Mouse (Mus musculus) embryonic facial prominence, embryonic 10.5 days (tissue): ENCODE results near the gene Naa38. TPM values are rescaled to one million over a fixed set of nuclear protein-coding genes. Genes with fewer than 3 reads are reported as not detected.

Source experiments
- DNase-seq: peaks from one replicate; pipeline ENCODE4 v3.0.0-alpha.2; 2017; ENCODE audit warnings: low spot score
- H3K27ac ChIP-seq: fragments of 300-500 bp; sonication (generic); replicated peaks from 2 replicates; pipeline ENCODE4 v1.5.1; 2016; ENCODE audit warnings: mild to moderate bottlenecking
- H3K27me3 ChIP-seq: fragments of 300-500 bp; sonication (generic); replicated peaks from 2 replicates; pipeline ENCODE4 v1.6.1; 2016; ENCODE audit warnings: low read depth, mild to moderate bottlenecking; ENCODE audit not compliant: poor library complexity, severe bottlenecking
- H3K36me3 ChIP-seq: fragments of 300-500 bp; sonication (generic); replicated peaks from 2 replicates; pipeline ENCODE4 v1.6.1; 2016; ENCODE audit warnings: mild to moderate bottlenecking, moderate library complexity
- H3K4me1 ChIP-seq: fragments of 300-500 bp; sonication (generic); 2 replicates; pipeline ENCODE4 v1.6.1; 2016
- H3K4me3 ChIP-seq: fragments of 300-500 bp; sonication (generic); 2 replicates; pipeline ENCODE4 v1.5.1; 2016; ENCODE audit warnings: mild to moderate bottlenecking, moderate library complexity
- H3K9me3 ChIP-seq: fragments of 300-500 bp; sonication (generic); 2 replicates; pipeline ENCODE4 v1.6.1; 2016; ENCODE audit warnings: mild to moderate bottlenecking
- WGBS: fragments of 180-500 bp; shearing (Covaris S2); methylation state at CpG from one replicate; pipeline ENCODE4 v1.1.7; 2016; 5-methylcytosine and 5-hydroxymethylcytosine counted together
- polyA plus RNA-seq: library from polyadenylated mRNA; unstranded; fragments of >200 nt; fragmentation: Nextera tagmentation; extraction: Ambion mirVana; gene quantifications from 2 replicates; pipeline ENCODE4 v1.2.1, GENCODE M21; 2016

Gene Naa38
- polyA plus RNA-seq, 1 experiment from 2014 or later = 137 TPM

DNA sequence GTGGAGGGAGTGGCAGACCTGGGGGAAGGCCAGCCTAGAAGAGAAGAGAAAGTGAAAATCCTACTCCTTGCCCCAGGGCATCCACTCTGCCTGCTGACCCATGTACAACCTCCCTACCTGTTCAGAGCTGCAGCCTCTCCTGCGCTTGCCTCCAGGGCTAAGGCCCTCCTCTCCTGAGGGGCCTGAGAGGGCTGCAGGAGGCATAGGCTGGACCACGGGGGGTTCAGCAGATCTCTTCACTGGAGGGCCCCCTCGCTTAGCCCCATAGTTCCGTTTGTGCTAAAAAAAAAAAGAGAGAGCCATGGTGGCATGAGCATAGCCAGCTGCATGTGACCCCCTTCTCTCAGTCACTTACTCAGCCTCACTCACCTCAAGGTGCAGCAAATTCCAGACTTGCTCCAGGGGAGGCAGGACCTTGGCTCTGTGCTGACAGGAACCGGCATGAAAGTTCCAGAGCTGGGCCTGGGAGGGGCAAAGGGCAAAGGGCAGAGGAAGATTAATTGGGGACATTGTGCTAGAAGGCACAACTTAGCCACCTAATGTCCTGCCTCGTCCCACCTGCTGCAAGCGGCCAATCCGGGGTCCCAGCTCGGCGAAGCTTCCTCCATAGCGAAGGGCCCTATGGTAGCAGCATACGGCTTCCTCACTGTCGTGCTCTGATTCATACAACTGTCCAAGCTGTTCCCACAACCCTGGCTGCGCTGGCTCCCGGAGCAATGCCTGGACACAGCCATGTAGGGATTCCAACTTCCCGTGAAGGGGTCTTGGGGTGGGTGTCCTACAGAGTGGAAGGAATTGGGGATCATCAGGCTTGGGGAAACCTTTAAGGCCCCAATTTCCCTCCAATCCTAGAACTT, 11.8 kb downstream of the Naa38 start:
- H3K4me1 ChIP-seq = peaks cover 45% of the 10 kb centered on the region
- no peaks in the 10 kb centered on the region for H3K27me3 ChIP-seq
- H3K9me3 ChIP-seq = no peaks in the 10 kb centered on the region
- H3K36me3 ChIP-seq = peaks cover 68% of the 10 kb centered on the region
- WGBS = 89% methylated on average over 16 of the region's 16 CpGs
- H3K4me3 ChIP-seq = peak overlapping the region; percentile 93
- DNase-seq = peak; percentile 4
- H3K27ac ChIP-seq = no peak overlapping the region

DNA sequence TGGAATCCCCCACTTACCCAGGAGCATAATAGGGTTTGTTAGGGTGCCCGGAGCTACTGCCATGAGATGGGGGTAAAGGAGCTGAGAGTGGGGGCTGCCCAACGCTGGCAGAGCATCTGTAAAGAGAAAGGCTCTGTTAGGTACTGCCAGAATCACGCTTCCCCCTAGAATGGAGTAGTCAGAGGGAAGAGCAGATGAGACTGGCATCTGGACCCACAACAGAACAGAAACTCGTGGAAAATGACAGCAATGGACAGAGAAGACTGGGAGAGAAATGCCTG, 12.4 kb downstream of the Naa38 start:
- Histone ChIP-seq H3K4me1 (peaks cover 50% of the 10 kb centered on the region), H3K27ac (no peak overlapping the region), H3K9me3 (no peaks in the 10 kb centered on the region), H3K4me3 (peak overlapping the region; percentile 93), H3K27me3 (no peaks in the 10 kb centered on the region), H3K36me3 (peaks cover 68% of the 10 kb centered on the region)
- 89% methylated on average over 4 of the region's 4 CpGs for WGBS
- DNase-seq = no peak

DNA sequence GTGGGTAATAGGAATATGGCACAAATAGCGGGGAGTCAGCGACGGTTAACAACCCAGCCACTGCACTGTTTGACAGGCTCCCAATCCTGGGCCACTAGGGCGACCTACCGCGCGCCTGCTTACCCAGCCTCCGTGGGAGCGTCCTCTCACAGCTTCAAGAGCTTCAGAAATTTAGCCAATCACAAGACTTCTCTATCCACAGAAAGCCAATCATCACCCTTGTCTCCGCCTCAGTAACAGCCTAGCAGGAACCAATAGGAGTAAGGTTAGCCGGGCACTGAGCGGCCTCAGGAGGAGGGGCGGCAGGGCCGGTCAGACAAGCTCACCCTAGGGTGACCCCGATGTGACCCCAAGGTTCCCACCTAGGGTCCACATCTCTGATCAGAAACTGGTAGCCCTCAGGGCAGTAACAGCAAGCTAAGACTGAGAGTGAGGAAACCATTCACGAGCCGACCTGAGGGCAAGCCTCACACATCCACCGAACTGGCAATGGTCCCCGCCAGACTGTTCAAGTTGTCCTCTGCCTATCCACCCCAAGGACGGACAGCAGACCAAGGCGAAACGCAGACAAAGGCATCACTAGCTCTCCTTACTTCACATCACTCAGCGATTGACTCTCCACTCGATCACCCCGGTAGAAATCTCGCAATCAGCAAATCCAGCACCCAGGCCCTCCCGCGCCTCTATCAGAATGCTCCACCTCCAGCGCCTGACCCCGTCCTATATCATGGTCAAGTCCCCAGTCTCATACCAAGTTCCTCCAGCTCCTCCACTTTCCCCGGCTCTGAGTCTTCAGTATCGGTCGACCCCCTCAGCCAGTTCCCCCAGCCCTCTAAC, 13.5 kb downstream of the Naa38 start:
- H3K9me3 ChIP-seq = no peaks in the 10 kb centered on the region
- peak overlapping the region; percentile 90 for H3K27ac ChIP-seq
- peak overlapping the region; percentile 93 for H3K4me3 ChIP-seq
- WGBS = under 1% methylated on average over 33 of the region's 33 CpGs
- peaks cover 61% of the 10 kb centered on the region for H3K4me1 ChIP-seq
- H3K27me3 ChIP-seq = no peaks in the 10 kb centered on the region
- peaks cover 68% of the 10 kb centered on the region for H3K36me3 ChIP-seq
- peak; percentile 86 for DNase-seq

DNA sequence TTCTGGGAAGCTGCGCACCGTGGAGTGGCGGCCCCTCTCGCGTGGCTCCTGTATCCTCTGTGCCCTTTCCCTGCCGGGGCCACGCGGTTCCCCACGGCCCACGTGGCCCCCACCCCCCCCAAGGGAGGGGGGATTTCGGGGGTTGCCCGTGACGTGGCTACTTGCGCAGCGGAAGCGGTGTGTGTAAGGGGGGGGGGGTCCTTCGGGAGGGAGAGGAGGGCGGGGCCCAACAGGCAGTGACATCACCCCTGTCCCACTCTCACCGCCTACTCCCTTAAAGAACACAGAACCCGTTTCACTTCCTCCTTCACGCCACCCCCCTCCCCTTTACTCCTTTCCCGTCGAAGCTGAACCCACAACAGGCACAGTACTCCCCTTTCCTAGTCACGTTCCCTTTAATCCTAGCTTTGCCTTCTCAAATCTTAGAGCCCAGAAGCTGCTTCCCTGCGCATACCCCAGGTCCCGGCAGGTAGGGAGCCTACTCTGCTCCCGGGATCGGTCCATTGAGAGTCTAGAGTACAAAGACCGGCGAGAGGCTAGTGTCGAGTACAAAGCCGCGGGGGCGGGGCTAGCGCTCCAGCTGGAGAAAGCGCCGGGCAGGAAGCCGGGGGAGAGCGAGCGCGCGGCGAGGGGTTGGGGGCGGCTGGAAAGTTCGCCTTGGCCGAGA, 14.2 kb downstream of the Naa38 start:
- peaks cover 69% of the 10 kb centered on the region for H3K4me1 ChIP-seq
- H3K4me3 ChIP-seq = peak overlapping the region; percentile 93
- peak overlapping the region; percentile 90 for H3K27ac ChIP-seq
- under 1% methylated on average over 46 of the region's 46 CpGs for WGBS
- H3K36me3 ChIP-seq = peaks cover 64% of the 10 kb centered on the region
- H3K27me3 ChIP-seq = no peaks in the 10 kb centered on the region
- no peaks in the 10 kb centered on the region for H3K9me3 ChIP-seq
- DNase-seq = peak; percentile 91

DNA sequence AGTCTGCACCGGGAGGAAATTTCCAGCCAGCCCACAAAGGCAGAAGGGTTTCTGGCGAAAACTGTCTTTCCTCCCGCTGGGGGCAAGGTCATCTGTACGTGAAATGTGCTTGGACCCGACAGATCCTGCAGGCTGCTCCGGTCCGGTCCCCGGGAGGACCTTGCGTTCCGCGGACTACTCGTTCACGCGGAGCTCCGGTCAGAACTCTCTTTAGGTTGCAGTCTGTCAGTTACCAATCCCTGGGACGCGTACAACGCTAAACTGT, 14.7 kb downstream of the Naa38 start:
- peak overlapping the region; percentile 93 for H3K4me3 ChIP-seq
- H3K27me3 ChIP-seq = no peaks in the 10 kb centered on the region
- no peaks in the 10 kb centered on the region for H3K9me3 ChIP-seq
- H3K36me3 ChIP-seq = peaks cover 59% of the 10 kb centered on the region
- no peak for DNase-seq
- peak overlapping the region; percentile 90 for H3K27ac ChIP-seq
- WGBS = 0% methylated on average over 18 of the region's 18 CpGs
- H3K4me1 ChIP-seq = peaks cover 73% of the 10 kb centered on the region

GRCm38 (mm10) chr11:69410310-69411072, 15.2 kb downstream of the Naa38 start:
- peak overlapping the region; percentile 93 for H3K4me3 ChIP-seq
- peaks cover 78% of the 10 kb centered on the region for H3K4me1 ChIP-seq
- peak overlapping the region; percentile 90 for H3K27ac ChIP-seq
- H3K9me3 ChIP-seq = no peaks in the 10 kb centered on the region
- under 1% methylated on average over 41 of the region's 41 CpGs for WGBS
- no peak for DNase-seq
- peaks cover 54% of the 10 kb centered on the region for H3K36me3 ChIP-seq
- H3K27me3 ChIP-seq = no peaks in the 10 kb centered on the region

GRCm38 (mm10) chr11:69411073-69411535, 15.8 kb downstream of the Naa38 start:
- peak; percentile 97 for DNase-seq
- Histone ChIP-seq H3K27ac (peak overlapping the region; percentile 90), H3K27me3 (no peaks in the 10 kb centered on the region), H3K4me1 (peaks cover 83% of the 10 kb centered on the region), H3K4me3 (peak overlapping the region; percentile 93), H3K36me3 (peaks cover 48% of the 10 kb centered on the region), H3K9me3 (no peaks in the 10 kb centered on the region)
- under 1% methylated on average over 26 of the region's 26 CpGs for WGBS

DNA sequence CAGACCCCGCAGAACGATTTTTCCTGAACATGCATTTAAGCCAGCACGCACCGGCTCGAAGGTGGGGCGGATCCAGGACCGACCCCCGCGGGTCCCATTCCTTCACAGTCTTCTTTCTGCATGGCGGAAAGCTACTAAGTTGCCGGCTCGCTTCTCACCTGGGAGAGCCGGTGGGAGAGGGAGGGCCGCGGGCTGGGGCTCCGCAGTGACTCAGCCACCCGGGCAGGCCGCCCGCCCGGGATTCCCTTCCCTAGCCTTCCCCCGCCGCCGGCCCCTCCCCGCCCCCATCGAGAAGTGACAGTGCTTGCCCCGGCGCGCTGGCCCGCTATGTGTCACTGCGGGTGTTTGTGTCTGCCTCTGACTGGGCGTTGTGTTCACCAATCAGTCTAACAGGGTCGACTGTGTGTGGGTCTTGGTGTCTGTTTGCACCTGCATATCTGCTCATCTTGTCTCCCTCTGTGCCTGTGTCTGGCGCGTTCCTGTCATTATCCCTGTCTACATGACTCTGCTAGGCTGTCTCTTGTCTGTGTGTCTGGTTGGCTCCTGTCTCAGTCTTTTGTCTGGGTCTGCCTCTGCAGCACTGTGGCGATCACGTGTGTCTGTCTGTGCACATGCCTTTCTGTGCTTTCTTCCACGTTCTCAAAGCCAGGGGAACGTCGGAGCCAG, 16.4 kb downstream of the Naa38 start:
- Histone ChIP-seq H3K4me3 (peak overlapping the region; percentile 93), H3K27me3 (no peaks in the 10 kb centered on the region), H3K36me3 (peaks cover 42% of the 10 kb centered on the region), H3K9me3 (no peaks in the 10 kb centered on the region), H3K27ac (peak overlapping the region; percentile 90), H3K4me1 (peaks cover 89% of the 10 kb centered on the region)
- DNase-seq = peak; percentile 74
- 1% methylated on average over 39 of the region's 39 CpGs for WGBS

GRCm38 (mm10) chr11:69412548-69412947, 17.3 kb downstream of the Naa38 start:
- WGBS = 65% methylated on average over 7 of the region's 7 CpGs
- Histone ChIP-seq H3K4me1 (peaks cover 94% of the 10 kb centered on the region), H3K4me3 (peak overlapping the region; percentile 93), H3K27me3 (no peaks in the 10 kb centered on the region), H3K27ac (peak overlapping the region; percentile 99), H3K36me3 (peaks cover 34% of the 10 kb centered on the region), H3K9me3 (no peaks in the 10 kb centered on the region)
- no peak for DNase-seq

- no peaks in the 10 kb centered on the region for H3K27me3 ChIP-seq
- WGBS = 40% methylated on average over 12 of the region's 12 CpGs
Measured at GRCm38 (mm10) chr11:69413221-69414181, 18.2 kb downstream of the Naa38 start, which contains the start of gene Kdm6b. Gene Kdm6b (minus strand): TSS chr11:69413675.

More at GRCm38 (mm10) chr11:69413221-69414181, 18.2 kb downstream of the Naa38 start, which contains the start of gene Kdm6b:
- H3K27ac ChIP-seq = peak within 1 kb of the TSS; percentile 99
- peak; percentile 62 for DNase-seq
- H3K4me1 ChIP-seq = peaks cover 94% of the 10 kb centered on the region
- no peaks in the 10 kb centered on the region for H3K9me3 ChIP-seq
- H3K4me3 ChIP-seq = peak within 1 kb of the TSS; percentile 93
- H3K36me3 ChIP-seq = peaks cover 26% of the 10 kb centered on the region
